Mouse (Mus musculus): Measurements from ENCODE around the gene Stra6l. TPM values are rescaled to one million over a fixed set of nuclear protein-coding genes. Genes with fewer than 3 reads are reported as not detected.

Stra6l gene
- total RNA-seq, 2 experiments from 2014 or later = 0.10 TPM; not detected in 1

GRCm38 (mm10) chr4:45833461-45833860 lies 15.0 kb upstream of the Stra6l start:
- no peak for DNase-seq (ENCODE audit: low spot score in 2 of 2)

DNA sequence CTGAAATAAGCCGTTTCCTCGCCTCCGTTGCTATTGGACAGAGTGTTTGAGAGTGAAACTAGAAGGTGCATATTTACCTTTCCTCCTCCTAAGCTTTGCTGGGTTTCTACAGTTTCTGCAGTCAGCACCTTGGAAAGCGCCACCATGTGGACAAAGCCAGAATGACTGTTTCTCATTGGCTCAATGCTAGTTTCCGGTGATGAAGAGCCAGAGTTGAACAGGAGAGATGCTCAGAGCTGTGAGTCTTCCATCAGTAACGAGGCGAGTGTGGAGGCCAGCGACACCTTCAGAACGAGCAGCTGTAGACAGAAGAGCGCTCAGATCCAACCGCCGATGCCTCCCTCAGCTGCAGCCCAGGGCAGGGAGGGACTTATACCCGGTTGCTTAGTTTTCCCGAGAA lies 4.1 kb upstream of the Stra6l start:
- DNase-seq (ENCODE audit: low spot score in 2 of 2) = no peak

DNA sequence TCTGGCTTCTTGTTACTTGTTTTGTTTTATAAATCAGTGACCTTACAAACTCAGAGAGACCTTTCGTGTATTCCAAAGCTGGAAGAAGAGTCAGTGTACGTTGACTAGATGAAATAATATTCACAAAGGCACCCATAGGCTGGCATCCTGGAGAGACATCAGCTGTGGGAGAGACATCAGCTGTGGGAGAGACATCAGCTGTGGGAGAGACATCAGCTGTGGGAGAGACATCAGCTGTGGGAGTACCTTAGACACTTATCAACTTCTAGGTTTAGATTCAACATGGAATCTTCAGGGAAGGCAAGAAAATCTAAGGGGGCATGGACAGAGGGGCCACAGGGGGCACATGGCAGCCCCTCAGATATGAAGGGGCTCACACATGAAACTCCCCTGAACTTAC lies 2.2 kb upstream of the Stra6l start:
- DNase-seq (ENCODE audit: low spot score in 2 of 2) = no peak

DNA sequence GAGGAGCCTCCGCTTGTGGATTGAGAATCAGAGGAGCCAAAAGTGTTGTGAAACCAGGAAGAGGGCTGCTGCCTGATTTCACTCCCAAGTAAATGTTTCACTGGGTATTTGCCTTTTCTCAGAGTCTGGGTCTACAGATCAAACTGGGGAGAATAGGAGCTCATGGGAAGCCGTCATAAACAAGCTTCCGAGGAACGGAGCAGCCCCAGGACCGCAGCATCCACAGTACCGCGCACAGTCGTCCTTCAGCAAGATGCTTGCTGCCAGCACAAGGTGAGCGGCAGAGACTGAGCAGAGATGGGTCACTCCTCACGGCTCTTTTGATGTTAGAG lies 327 bp downstream of the Stra6l start:
- DNase-seq (ENCODE audit: low spot score in 2 of 2) = no peak

DNA sequence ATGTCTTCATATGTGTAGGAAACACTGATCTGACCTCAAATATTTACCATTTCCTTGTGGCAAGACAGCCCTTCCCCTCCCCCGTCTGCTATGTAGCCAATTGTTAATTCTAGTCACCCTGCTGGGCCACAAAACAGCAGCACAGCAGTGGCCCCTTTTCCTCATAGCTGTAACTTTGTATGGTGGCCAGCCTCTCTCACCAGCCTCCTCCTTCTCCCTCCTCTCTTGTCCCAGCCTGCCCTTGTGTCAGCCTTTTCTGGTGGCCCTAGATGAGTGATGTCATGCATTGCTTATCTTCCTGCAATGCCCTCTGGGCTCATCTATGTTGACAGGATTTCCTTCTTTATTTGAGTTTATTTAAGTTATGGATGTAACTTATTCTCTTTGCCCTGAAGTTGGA lies 955 bp downstream of the Stra6l start:
- no peak for DNase-seq (ENCODE audit: low spot score in 2 of 2)

DNA sequence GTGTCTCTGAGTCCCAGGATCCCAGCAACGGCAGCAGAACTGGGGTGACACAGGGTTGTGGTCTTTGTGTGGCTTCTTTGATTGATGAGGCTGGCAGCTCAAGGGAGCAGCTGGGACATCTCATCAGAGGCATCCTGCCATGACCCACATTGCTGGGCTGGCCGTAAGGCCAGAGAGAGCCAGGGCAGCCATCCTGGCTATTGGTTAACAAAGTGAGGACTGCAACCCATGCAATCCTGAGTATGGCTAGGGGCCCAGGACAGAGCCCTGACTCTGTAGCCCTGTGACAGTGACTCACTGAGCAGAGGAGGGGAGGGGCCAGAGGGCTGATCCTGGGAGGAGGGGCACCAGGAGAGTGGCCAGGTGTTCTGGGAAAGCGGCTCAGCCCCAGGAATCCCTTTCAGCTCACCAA lies 3.2 kb downstream of the Stra6l start:
- no peak for DNase-seq (ENCODE audit: low spot score in 2 of 2)

GRCm38 (mm10) chr4:45853496-45854246 lies 5.2 kb downstream of the Stra6l start:
- DNase-seq (ENCODE audit: low spot score in 2 of 2) = no peak

GRCm38 (mm10) chr4:45855803-45856424 lies 7.5 kb downstream of the Stra6l start:
- DNase-seq (ENCODE audit: low spot score in 2 of 2) = peak; percentile 58 to 60

GRCm38 (mm10) chr4:45861160-45861559 lies 12.7 kb downstream of the Stra6l start:
- DNase-seq (ENCODE audit: low spot score in 2 of 2) = no peak

- DNase-seq (ENCODE audit: low spot score in 2 of 2) = no peak
Observed at GRCm38 (mm10) chr4:45867416-45867815, 19.0 kb downstream of the Stra6l start.

DNA sequence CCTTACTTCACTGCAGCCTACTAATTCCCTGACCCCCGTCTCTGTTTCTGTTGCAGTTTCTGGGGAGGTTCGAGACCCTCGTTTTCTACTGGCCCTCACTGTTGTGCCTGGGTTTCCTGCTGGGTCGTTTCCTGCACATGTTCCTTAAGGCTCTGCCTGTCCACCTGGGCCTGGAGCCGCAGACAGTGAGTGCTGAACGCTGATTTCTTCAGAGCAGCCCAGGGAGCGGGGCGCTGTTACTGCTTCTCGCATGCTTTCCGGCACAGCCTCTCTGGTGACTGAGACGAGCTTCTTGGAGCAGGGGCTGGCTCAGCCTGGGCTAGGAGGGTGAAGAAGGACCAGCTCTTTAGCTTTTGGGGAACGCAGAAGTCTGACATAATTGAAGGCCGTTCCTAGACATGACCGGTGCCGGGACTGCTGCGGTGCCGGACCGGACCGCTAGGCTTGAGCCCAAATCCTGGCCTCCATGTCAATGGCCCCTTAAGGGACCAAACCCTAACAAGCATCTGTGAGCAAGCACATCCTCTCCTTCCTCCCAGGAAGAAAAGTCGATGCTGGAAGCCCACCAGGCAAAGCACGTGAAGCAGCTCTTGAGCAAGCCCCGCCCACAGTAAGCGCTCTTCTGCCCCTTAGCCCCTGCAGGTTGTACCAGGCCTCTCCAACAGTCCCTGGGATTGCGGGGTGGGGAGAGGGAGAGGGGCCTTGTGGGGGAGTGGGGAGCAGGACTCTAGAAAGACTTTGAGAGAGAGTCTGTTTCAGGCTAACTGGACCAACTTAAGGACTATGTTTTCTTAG lies 20.8 kb downstream of the Stra6l start:
- DNase-seq (ENCODE audit: low spot score in 2 of 2) = no peak

GRCm38 (mm10) chr4:45872147-45872546 lies 23.7 kb downstream of the Stra6l start:
- no peak for DNase-seq (ENCODE audit: low spot score in 2 of 2)

DNA sequence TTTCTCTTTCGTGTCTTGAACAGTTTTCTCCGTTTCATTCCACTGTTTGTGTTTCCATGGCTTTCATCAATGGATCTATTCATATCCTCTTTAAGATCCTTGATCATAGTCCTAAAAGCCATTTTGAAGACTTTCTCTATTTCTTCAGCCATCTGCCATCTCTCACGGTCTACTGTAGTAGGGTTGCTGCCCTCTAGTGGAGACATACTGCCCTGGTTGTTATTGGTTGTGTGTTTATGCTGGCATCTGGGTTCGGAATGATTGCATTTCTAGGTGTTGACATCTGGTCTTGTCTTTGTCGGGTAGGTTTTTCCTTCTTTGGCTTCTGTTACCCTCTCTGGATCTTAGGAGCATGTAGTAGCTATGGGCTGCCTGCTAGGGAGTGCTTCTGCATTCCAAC lies 30.5 kb downstream of the Stra6l start:
- no peak for DNase-seq (ENCODE audit: low spot score in 2 of 2)

GRCm38 (mm10) chr4:45882521-45882920 lies 34.1 kb downstream of the Stra6l start:
- DNase-seq (ENCODE audit: low spot score in 2 of 2) = no peak

GRCm38 (mm10) chr4:45883250-45883649 lies 34.8 kb downstream of the Stra6l start:
- DNase-seq (ENCODE audit: low spot score in 2 of 2) = no peak

DNA sequence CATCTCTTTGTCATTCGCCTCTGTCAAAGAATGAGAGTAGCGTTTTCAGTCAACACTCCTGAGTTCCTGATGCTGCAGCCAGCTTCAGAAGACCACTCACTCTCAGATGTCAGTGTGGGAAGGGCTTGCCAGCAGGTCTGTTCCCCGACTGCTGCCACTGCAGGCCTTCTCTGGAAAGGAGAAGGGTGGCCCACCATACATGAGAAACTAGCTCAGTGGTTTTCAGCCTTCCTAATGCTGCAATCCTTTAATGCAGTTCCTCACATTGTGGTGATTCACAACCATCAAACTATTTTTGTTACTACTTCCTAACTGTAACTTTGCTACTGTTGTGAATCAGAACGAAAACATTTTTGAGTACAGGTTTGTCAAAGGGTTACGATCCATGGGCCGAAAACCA lies 41.0 kb downstream of the Stra6l start:
- DNase-seq (ENCODE audit: low spot score in 2 of 2) = no peak

DNA sequence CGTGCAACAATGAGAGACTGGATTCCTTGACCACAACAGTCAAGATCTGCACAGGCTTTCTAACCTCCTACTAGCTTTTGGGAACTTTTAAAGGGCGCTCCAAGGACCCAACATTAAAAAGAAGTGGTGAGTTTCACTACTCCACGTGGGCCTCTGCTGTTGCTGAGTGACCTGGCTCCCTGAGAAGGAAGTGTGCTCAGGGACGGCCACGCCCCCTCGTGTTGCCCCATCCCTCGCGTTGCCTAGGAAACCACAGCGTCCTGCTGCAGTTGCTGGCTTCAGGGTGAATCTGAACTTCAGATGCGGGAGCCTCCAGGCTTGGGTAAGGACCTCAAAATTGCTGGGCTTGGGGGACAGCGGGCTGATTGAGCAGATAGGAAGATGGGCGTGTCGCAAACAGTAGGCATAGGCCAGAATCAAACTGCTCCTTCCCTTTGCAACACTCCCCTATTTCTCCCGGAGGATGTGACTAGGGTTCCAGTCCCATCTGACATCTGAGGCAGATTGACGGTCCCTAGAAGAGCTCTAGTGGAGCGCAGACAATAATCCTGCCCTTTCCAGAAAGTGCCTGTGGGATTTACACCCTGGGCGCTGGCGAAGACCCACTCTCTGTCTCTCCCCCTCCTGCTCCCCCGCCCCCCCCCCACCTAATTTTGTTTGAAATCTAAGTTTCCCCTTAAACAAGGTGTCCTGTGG lies 41.8 kb downstream of the Stra6l start, which contains the start of gene Ccdc180:
Gene Ccdc180, plus strand, starts transcription at position 238 of the 696 bp plus-strand sequence.
- DNase-seq (ENCODE audit: low spot score in 2 of 2) = peak in 1 of 2 experiments; percentile 46

DNA sequence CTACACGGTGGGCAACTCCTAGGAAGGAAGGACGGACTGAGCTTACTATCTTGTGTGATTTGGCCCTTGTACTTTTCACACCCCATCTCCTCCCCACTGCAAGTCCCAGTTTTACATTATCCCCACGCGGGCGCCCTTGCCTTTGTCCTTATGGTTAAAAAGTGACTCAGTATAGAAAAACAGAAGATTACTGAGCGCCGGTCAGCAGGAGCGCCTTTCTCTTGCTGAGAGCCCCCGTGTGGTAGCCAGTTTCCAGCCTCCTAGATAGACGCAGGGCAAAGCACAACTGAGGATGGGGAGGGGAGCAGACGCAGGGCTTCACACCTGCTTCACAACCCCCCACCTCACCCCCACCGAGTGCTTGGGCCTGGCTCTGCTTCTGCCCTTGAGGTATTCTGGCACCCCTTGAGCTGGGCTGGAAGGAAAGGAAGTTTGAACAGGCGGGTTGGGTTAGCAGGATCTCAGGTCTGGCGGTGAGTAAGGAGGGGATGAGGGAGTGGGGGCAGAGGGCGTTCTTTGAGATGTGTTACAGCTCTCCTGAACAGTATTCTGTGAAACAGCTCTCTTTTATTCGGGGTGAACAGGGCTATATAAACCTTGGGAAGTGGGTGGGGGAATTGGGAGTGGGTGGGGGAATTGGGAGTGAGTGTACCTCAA lies 48.1 kb downstream of the Stra6l start:
- DNase-seq (ENCODE audit: low spot score in 2 of 2) = no peak

DNA sequence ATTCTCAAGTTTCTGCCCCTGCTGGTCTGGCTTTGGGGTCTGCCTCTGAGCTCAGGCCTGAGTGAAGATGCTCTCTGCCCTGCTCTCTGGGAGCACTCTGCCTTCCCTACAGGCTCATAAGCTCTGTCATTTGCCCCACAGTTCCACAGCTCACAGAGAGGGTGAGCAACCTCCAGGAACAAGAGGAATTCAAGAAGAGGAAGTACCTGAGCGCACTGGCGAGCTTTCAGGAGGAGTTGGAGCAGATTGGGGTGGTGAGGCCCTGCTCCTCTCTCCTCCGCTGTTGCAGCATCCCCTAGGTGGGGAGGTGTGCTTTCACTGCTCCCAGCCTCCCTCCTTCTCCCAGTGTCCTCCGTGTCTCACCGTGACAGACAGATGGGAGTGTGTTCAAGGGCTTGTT lies 49.9 kb downstream of the Stra6l start:
- DNase-seq (ENCODE audit: low spot score in 2 of 2) = no peak

DNA sequence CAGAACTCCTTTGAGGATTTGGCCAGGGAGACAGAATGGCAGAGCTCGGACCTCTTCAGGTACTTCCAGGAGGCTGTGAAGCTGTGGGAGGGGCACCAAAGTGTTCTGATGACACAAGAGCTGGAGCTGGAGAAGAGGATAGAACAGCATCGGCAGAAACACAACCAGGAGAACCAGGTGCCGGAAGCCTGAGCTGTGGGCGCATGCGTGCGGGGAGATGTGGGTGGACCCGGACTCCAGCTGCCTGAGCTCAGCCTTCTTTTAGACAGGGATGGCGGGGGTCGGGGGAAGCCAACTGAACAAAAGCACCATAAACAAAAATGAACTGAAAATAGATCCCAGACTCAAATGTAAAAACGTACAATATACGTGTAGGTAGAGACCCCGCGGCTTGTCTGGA lies 60.8 kb downstream of the Stra6l start:
- DNase-seq (ENCODE audit: low spot score in 2 of 2) = no peak

GRCm38 (mm10) chr4:45909924-45910323 lies 61.5 kb downstream of the Stra6l start:
- DNase-seq (ENCODE audit: low spot score in 2 of 2) = no peak

Measured in gastrocnemius, postnatal 4 days (tissue).